Mouse (Mus musculus) C2C12 (cell line): ENCODE results near the gene Eva1c.

Source experiments
- CEBPB ChIP-seq: IDR thresholded peaks from one replicate; pipeline ENCODE4 v1.6.1; 2011; ENCODE audit warnings: low read depth, mild to moderate bottlenecking, control low read depth, moderate library complexity
- CTCF ChIP-seq: IDR thresholded peaks from one replicate; pipeline ENCODE4 v1.5.1; 2011; ENCODE audit not compliant: control insufficient read depth, insufficient read depth, insufficient read length
- FOSL1 ChIP-seq: IDR thresholded peaks from one replicate; pipeline ENCODE4 v1.8.0; 2011; ENCODE audit warnings: mild to moderate bottlenecking, low read length; ENCODE audit not compliant: poor library complexity, insufficient read depth, severe bottlenecking
- MAX ChIP-seq: IDR thresholded peaks from one replicate; pipeline ENCODE4 v1.6.1; 2011; ENCODE audit warnings: mild to moderate bottlenecking, control low read depth
- MYOD1 ChIP-seq: IDR thresholded peaks from one replicate; pipeline ENCODE4 v1.6.1; 2011; ENCODE audit warnings: low read depth; ENCODE audit not compliant: control insufficient read depth, insufficient read length
- USF1 ChIP-seq: IDR thresholded peaks from one replicate; pipeline ENCODE4 v1.6.1; 2011; ENCODE audit warnings: low read depth, mild to moderate bottlenecking, control low read depth, moderate library complexity

GRCm38 (mm10) chr16:90798446-90798845, 28.1 kb upstream of the Eva1c start:
- no peak for TF ChIP-seq CTCF
- TF ChIP-seq CEBPB: no peak
- no peak for TF ChIP-seq MAX
- TF ChIP-seq MYOD1: no peak
- no peak for TF ChIP-seq USF1
- TF ChIP-seq FOSL1: no peak
